Comparison of ENCODE assay signal across 11 mouse cellular contexts in genomic region chr12:26534229-26535105, GRCm38 (mm10).
DNase-seq lines count a peak whose midpoint lies in the region; ATAC-seq and TF ChIP-seq lines count a peak whose summit lies in the region.
"Had no signal": no experiment of that assay in that cellular context is flagged by ENCODE, and none has a peak within 500 bp of the region (broad histone marks: within the 10 kb centered on the region; RNA-seq: fewer than 3 reads in every experiment).

No protein-coding gene starts in this region.

- H3K4me3 ChIP-seq in intestine, embryonic 15.5 days (replicated peaks) = no peak overlapping the region
- no peak overlapping the region for H3K4me3 ChIP-seq in intestine, postnatal 0 days (ENCODE audit: low read depth, low read length)
- peak overlapping the region; percentile 26 for H3K4me3 ChIP-seq in hindbrain, embryonic 10.5 days
- H3K4me3 ChIP-seq in midbrain, embryonic 13.5 days (replicated peaks) = no peak overlapping the region

- no peaks in the 10 kb centered on the region for H3K27me3 ChIP-seq in intestine, embryonic 15.5 days (replicated peaks)
- H3K27me3 ChIP-seq in intestine, postnatal 0 days (replicated peaks; ENCODE audit: control insufficient read depth, insufficient read depth, low read length) = no peaks in the 10 kb centered on the region
- no peaks in the 10 kb centered on the region for H3K27me3 ChIP-seq in hindbrain, embryonic 10.5 days (ENCODE audit: insufficient read depth, poor library complexity, severe bottlenecking)
- no peaks in the 10 kb centered on the region for H3K27me3 ChIP-seq in midbrain, embryonic 13.5 days
- H3K27me3 ChIP-seq: Patski had no signal

- peak; percentile 23; the same call in 1 of the 2 replicates for ATAC-seq in intestine, embryonic 15.5 days
- no peak for ATAC-seq in intestine, postnatal 0 days
- peak; percentile 66 for ATAC-seq in midbrain, embryonic 13.5 days
- ATAC-seq: Patski had no signal

- peak; percentile 83 for DNase-seq in embryo, embryonic 10.5 days (ENCODE audit: low spot score)
- DNase-seq in hindbrain, embryonic 10.5 days (ENCODE audit: low spot score) = peak; percentile 71
- no peak for DNase-seq in testis, postnatal 14 days (ENCODE audit: low spot score)
- no peak for DNase-seq in heart, postnatal 4 days
- DNase-seq in c-Kit-positive CD71-positive TER-119-positive erythroid progenitor cells, embryonic 14.5 days (ENCODE audit: low spot score) = no peak
- DNase-seq: kidney, adult 11 months; lung, adult 18-20 months had no signal

- no peak for TF ChIP-seq CTCF in intestine, postnatal 0 days (IDR thresholded peaks at IDR 0.05; ENCODE audit: low read depth)

- peaks cover 9% of the 10 kb centered on the region; the same call in 1 of the 2 replicates for H3K4me1 ChIP-seq in intestine, embryonic 15.5 days (replicated peaks)
- no peaks in the 10 kb centered on the region for H3K4me1 ChIP-seq in intestine, postnatal 0 days (replicated peaks; ENCODE audit: control insufficient read depth, insufficient read depth, low read length)
- peaks cover 40% of the 10 kb centered on the region for H3K4me1 ChIP-seq in hindbrain, embryonic 10.5 days (replicated peaks)
- H3K4me1 ChIP-seq in midbrain, embryonic 13.5 days (replicated peaks) = peaks cover 24% of the 10 kb centered on the region

- H3K4me2 ChIP-seq in intestine, embryonic 15.5 days (replicated peaks) = no peak overlapping the region
- no peak overlapping the region for H3K4me2 ChIP-seq in intestine, postnatal 0 days (replicated peaks; ENCODE audit: low read depth)
- H3K4me2 ChIP-seq in midbrain, embryonic 13.5 days (replicated peaks) = peak overlapping the region; percentile 33

- H3K9me3 ChIP-seq in intestine, embryonic 15.5 days = no peaks in the 10 kb centered on the region
- no peaks in the 10 kb centered on the region for H3K9me3 ChIP-seq in intestine, postnatal 0 days (ENCODE audit: control insufficient read depth)
- H3K9me3 ChIP-seq in hindbrain, embryonic 10.5 days = 0 out of 2 replicates have a peak, but pooled peaks cover 3% of the 10 kb centered on the region
- H3K9me3 ChIP-seq in midbrain, embryonic 13.5 days = no peaks in the 10 kb centered on the region

- H3K9ac ChIP-seq in intestine, embryonic 15.5 days = no peak overlapping the region
- no peak overlapping the region for H3K9ac ChIP-seq in intestine, postnatal 0 days (ENCODE audit: low read depth, low read length)
- H3K9ac ChIP-seq in midbrain, embryonic 13.5 days (replicated peaks) = no peak overlapping the region

- H3K36me3 ChIP-seq in intestine, embryonic 15.5 days = no peaks in the 10 kb centered on the region
- H3K36me3 ChIP-seq in intestine, postnatal 0 days (ENCODE audit: control insufficient read depth, insufficient read depth) = no peaks in the 10 kb centered on the region
- H3K36me3 ChIP-seq in hindbrain, embryonic 10.5 days = no peaks in the 10 kb centered on the region
- H3K36me3 ChIP-seq in midbrain, embryonic 13.5 days = no peaks in the 10 kb centered on the region

- WGBS in intestine, embryonic 15.5 days = 25% methylated on average over 9 of the region's 9 CpGs
- 43% methylated on average over 9 of the region's 9 CpGs for WGBS in intestine, postnatal 0 days
- WGBS in hindbrain, embryonic 10.5 days = 32% methylated on average over 9 of the region's 9 CpGs
- WGBS in midbrain, embryonic 13.5 days = 25% methylated on average over 9 of the region's 9 CpGs

- no peak overlapping the region for H3K27ac ChIP-seq in intestine, embryonic 15.5 days
- no peak overlapping the region for H3K27ac ChIP-seq in intestine, postnatal 0 days (ENCODE audit: low read depth, low read length)
- peak overlapping the region; percentile 89 for H3K27ac ChIP-seq in hindbrain, embryonic 10.5 days
- peak overlapping the region; percentile 91 for H3K27ac ChIP-seq in midbrain, embryonic 13.5 days

Comparison
In these comparisons a context has a peak if more than half of its experiments do, and no peak if none do; other contexts are left out.
1. H3K27ac ChIP-seq: peak in hindbrain, embryonic 10.5 days (single experiment) and midbrain, embryonic 13.5 days (single experiment); none in intestine, embryonic 15.5 days (single experiment) and intestine, postnatal 0 days (single experiment).
2. DNase-seq: peak in embryo, embryonic 10.5 days (single experiment) and hindbrain, embryonic 10.5 days (single experiment); none in testis, postnatal 14 days (single experiment), heart, postnatal 4 days (single experiment) and c-Kit-positive CD71-positive TER-119-positive erythroid progenitor cells, embryonic 14.5 days (single experiment).